Mouse (Mus musculus): Measurements from ENCODE around the gene Gdf3.

Gdf3 gene

DNA sequence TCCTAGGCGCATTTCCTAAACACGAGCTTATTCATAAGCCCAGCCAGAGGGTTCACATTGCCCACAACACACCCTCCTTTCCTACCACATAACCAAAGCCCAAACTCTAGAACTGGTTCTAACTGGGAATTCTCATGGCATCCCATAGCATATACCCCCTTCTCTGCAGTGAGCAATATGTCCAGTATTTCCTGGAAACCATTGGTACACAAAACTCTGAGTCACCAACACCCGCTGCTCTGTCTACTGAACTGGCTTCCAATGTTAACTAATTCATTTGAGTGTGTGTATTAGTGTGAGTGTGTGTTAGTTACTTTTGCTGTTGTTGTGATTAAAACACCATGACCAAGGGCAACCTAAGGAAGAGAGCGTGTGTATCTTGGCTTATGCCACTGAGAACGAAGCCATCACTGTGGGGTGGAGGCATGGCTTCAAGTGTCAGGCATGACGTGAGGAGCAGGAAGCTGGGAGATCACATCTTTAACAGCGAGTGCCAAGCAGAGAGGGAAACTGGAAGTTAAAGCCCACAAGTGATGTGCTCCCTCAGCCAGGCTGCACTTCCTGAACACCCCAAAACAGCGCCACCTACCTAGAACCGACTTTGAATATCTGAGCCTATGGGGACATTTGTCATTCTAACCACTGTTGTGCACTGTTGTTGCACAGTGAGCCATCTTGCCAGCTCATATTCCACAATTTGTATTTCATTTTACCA, 44.7 kb downstream of the Gdf3 start:
- DNase-seq (ENCODE audit: low spot score): no peak

DNA sequence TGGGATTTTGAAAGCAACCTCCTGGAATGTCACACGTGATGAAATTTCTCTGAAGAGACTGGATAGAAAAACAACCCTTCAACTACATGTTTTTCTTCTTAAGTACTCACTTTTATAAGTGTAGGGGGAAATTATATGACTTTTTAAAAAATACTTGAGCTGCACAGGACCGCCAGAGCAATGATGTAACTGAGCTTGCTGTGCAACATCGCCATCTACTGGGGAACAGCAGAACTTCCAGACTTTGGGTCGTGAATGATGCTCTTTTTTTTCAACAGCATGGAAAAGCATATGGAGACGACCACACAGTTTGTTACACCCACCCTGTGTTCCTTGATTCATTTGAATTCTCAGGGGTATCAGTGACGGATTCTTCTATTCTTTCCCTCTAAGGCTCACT, 47.4 kb downstream of the Gdf3 start:
- peak; percentile 67 for DNase-seq (ENCODE audit: low spot score)

DNA sequence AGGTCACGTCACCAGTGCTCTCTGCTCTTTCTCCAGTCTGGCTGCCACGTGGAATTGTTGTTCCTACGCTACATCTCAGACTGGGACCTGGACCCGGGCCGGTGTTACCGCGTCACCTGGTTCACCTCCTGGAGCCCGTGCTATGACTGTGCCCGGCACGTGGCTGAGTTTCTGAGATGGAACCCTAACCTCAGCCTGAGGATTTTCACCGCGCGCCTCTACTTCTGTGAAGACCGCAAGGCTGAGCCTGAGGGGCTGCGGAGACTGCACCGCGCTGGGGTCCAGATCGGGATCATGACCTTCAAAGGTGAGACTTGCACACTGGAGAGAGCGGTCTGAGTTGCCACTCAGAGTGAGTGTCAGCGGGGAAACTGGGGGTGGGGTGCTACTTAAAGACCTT, 48.9 kb downstream of the Gdf3 start:
- no peak for DNase-seq (ENCODE audit: low spot score)

DNA sequence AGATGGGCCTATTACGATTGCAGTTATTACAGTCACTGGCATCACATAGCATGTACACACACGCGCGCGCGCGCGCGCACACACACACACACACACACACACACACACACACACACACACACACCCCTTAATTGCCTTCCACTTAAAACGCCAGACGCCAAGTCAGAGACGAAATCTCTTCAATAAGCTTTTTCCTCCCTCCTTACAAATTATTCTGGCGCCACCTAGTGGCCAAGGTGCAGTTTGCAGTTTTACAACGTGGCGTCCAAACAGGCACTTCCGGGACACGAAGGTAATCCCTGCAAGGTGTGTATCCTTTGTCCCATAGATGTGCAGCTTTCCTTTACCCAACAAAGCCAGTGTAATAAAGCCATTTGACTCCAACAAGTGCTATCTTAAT, 49.5 kb downstream of the Gdf3 start:
- DNase-seq (ENCODE audit: low spot score): peak; percentile 80

DNA sequence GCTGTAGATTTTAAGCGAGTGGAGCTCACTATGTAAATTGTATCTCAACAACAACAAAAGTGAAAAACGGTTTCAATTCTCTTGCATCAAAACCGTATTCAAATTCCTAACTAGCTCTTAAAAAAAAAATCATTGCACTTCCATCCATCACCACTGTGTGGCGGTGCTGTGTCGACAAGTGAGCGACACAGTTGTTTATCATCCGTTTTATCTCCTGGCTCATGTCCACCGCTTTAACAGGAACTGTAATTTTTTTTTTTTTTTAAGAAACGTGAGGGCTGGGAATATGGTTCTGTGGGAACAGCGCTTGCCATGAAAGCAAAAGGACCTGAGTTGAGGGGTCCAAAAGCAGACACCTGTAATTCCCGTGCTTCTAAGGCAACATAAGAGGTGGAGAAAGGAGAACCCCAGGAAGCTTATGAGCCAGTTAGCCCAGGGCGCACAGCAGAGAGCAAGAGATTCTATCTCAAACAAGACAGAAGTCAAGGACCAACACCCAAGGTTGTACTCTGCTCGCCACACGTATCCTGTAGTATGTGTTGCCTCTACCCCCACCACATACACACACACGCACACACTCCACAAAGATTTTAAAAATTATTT, 52.8 kb downstream of the Gdf3 start:
- peak; percentile 81 for DNase-seq (ENCODE audit: low spot score)
